Mouse (Mus musculus) forebrain, embryonic 13.5 days (tissue): ENCODE results near the gene Epha2. TPM values are rescaled to one million over a fixed set of nuclear protein-coding genes. Genes with fewer than 3 reads are reported as not detected.

ENCODE experiments used
- ATAC-seq: fragments of 200-750 bp; cut with Nextera tagmentation; 2 replicates; pipeline ENCODE4 v1.8.0; 2017
- H3K27ac ChIP-seq: fragments of 300-500 bp; sonication (generic); 2 replicates; pipeline ENCODE4 v1.5.1; 2015; ENCODE audit warnings: inconsistent platforms, mild to moderate bottlenecking, moderate library complexity
- H3K27me3 ChIP-seq: fragments of 300-500 bp; sonication (generic); 2 replicates; pipeline ENCODE4 v1.6.1; 2015; ENCODE audit warnings: mild to moderate bottlenecking, inconsistent platforms
- H3K36me3 ChIP-seq: fragments of 300-500 bp; sonication (generic); 2 replicates; pipeline ENCODE4 v1.6.1; 2015; ENCODE audit warnings: mild to moderate bottlenecking, inconsistent platforms; ENCODE audit not compliant: poor library complexity, severe bottlenecking
- H3K4me1 ChIP-seq: fragments of 300-500 bp; sonication (generic); 2 replicates; pipeline ENCODE4 v1.6.1; 2015; ENCODE audit warnings: inconsistent platforms
- H3K4me2 ChIP-seq: fragments of 300-500 bp; sonication (generic); 2 replicates; pipeline ENCODE4 v1.6.1; 2015; ENCODE audit warnings: inconsistent platforms, mild to moderate bottlenecking, moderate library complexity
- H3K4me3 ChIP-seq: fragments of 300-500 bp; sonication (generic); 2 replicates; pipeline ENCODE4 v1.5.1; 2015; ENCODE audit warnings: mild to moderate bottlenecking, inconsistent platforms
- H3K9ac ChIP-seq: fragments of 300-500 bp; sonication (generic); 2 replicates; pipeline ENCODE4 v1.6.1; 2015; ENCODE audit warnings: mild to moderate bottlenecking, inconsistent platforms
- H3K9me3 ChIP-seq: fragments of 300-500 bp; sonication (generic); replicated peaks from 2 replicates; pipeline ENCODE4 v1.6.1; 2016; ENCODE audit warnings: inconsistent platforms
- WGBS: fragments of 180-500 bp; shearing (Covaris S2); methylation state at CpG from one replicate; pipeline ENCODE4 v1.1.7; 2015; 5-methylcytosine and 5-hydroxymethylcytosine counted together
- polyA plus RNA-seq: library from polyadenylated mRNA; unstranded; fragments of >200 nt; fragmentation: Nextera tagmentation; extraction: Ambion mirVana; gene quantifications from 2 replicates; pipeline ENCODE4 v1.2.1, GENCODE M21; 2015

Epha2 gene
- polyA plus RNA-seq, 1 experiment from 2014 or later, result 1.0 TPM

- no peak overlapping the region for H3K4me3 ChIP-seq
- no peak for ATAC-seq
- H3K4me1 ChIP-seq, result no peaks in the 10 kb centered on the region; the same call in 1 of the 2 replicates
- 0 out of 2 replicates have a peak, but pooled peaks cover 10% of the 10 kb centered on the region for H3K27me3 ChIP-seq
- no peak overlapping the region for H3K4me2 ChIP-seq
- H3K9me3 ChIP-seq, result peaks cover 4% of the 10 kb centered on the region; the same call in 1 of the 2 replicates
- H3K9ac ChIP-seq, result no peak overlapping the region
- no peak overlapping the region for H3K27ac ChIP-seq
- no peaks in the 10 kb centered on the region for H3K36me3 ChIP-seq
- WGBS, result 87% methylated on average over 6 of the region's 6 CpGs
Observed at GRCm38 (mm10) chr4:141269080-141269479, 32.0 kb upstream of the Epha2 start.

GRCm38 (mm10) chr4:141270201-141270940 lies 30.7 kb upstream of the Epha2 start:
- no peak for ATAC-seq
- WGBS, result 54% methylated on average over 15 of the region's 15 CpGs
- H3K36me3 ChIP-seq, result no peaks in the 10 kb centered on the region
- H3K4me2 ChIP-seq, result no peak overlapping the region
- H3K4me1 ChIP-seq, result peaks cover 10% of the 10 kb centered on the region
- H3K27me3 ChIP-seq, result 0 out of 2 replicates have a peak, but pooled peaks cover 10% of the 10 kb centered on the region
- H3K9ac ChIP-seq, result no peak overlapping the region
- peaks cover 4% of the 10 kb centered on the region; the same call in 1 of the 2 replicates for H3K9me3 ChIP-seq
- no peak overlapping the region for H3K27ac ChIP-seq
- H3K4me3 ChIP-seq, result no peak overlapping the region

GRCm38 (mm10) chr4:141271228-141271627 lies 29.8 kb upstream of the Epha2 start:
- Histone ChIP-seq H3K27me3 (0 out of 2 replicates have a peak, but pooled peaks cover 10% of the 10 kb centered on the region), H3K4me3 (no peak overlapping the region), H3K4me1 (peaks cover 10% of the 10 kb centered on the region), H3K36me3 (no peaks in the 10 kb centered on the region), H3K9me3 (peaks cover under 1% of the 10 kb centered on the region; the same call in 1 of the 2 replicates), H3K4me2 (no peak overlapping the region), H3K27ac (no peak overlapping the region), H3K9ac (no peak overlapping the region)
- no peak for ATAC-seq
- WGBS, result 91% methylated on average over 6 of the region's 7 CpGs

- 88% methylated on average over 6 of the region's 6 CpGs for WGBS
- no peak overlapping the region for H3K4me2 ChIP-seq
- no peaks in the 10 kb centered on the region for H3K36me3 ChIP-seq
- peaks cover 10% of the 10 kb centered on the region for H3K4me1 ChIP-seq
- H3K9ac ChIP-seq, result no peak overlapping the region
- H3K27ac ChIP-seq, result no peak overlapping the region
- no peak for ATAC-seq
- H3K9me3 ChIP-seq, result no peaks in the 10 kb centered on the region
- H3K27me3 ChIP-seq, result 0 out of 2 replicates have a peak, but pooled peaks cover 10% of the 10 kb centered on the region
- no peak overlapping the region for H3K4me3 ChIP-seq
Observed at GRCm38 (mm10) chr4:141271721-141272120, 29.3 kb upstream of the Epha2 start.

GRCm38 (mm10) chr4:141272878-141273277 lies 28.2 kb upstream of the Epha2 start:
- H3K27ac ChIP-seq, result no peak overlapping the region
- H3K4me3 ChIP-seq, result no peak overlapping the region
- H3K36me3 ChIP-seq, result no peaks in the 10 kb centered on the region
- H3K27me3 ChIP-seq, result 0 out of 2 replicates have a peak, but pooled peaks cover 10% of the 10 kb centered on the region
- 15% methylated on average over 14 of the region's 14 CpGs for WGBS
- no peak overlapping the region for H3K9ac ChIP-seq
- peaks cover 10% of the 10 kb centered on the region for H3K4me1 ChIP-seq
- peak overlapping the region; percentile 41 for H3K4me2 ChIP-seq
- no peaks in the 10 kb centered on the region for H3K9me3 ChIP-seq
- ATAC-seq, result peak; percentile 20; the same call in 1 of the 2 replicates

- Histone ChIP-seq H3K4me3 (no peak overlapping the region), H3K27me3 (0 out of 2 replicates have a peak, but pooled peaks cover 10% of the 10 kb centered on the region), H3K9me3 (no peaks in the 10 kb centered on the region), H3K27ac (no peak overlapping the region), H3K4me2 (peak overlapping the region; percentile 41), H3K4me1 (peaks cover 10% of the 10 kb centered on the region), H3K36me3 (no peaks in the 10 kb centered on the region), H3K9ac (no peak overlapping the region)
- WGBS, result 19% methylated on average over 12 of the region's 12 CpGs
- ATAC-seq, result peak; percentile 87
Observed at GRCm38 (mm10) chr4:141273296-141273695, 27.7 kb upstream of the Epha2 start.

DNA sequence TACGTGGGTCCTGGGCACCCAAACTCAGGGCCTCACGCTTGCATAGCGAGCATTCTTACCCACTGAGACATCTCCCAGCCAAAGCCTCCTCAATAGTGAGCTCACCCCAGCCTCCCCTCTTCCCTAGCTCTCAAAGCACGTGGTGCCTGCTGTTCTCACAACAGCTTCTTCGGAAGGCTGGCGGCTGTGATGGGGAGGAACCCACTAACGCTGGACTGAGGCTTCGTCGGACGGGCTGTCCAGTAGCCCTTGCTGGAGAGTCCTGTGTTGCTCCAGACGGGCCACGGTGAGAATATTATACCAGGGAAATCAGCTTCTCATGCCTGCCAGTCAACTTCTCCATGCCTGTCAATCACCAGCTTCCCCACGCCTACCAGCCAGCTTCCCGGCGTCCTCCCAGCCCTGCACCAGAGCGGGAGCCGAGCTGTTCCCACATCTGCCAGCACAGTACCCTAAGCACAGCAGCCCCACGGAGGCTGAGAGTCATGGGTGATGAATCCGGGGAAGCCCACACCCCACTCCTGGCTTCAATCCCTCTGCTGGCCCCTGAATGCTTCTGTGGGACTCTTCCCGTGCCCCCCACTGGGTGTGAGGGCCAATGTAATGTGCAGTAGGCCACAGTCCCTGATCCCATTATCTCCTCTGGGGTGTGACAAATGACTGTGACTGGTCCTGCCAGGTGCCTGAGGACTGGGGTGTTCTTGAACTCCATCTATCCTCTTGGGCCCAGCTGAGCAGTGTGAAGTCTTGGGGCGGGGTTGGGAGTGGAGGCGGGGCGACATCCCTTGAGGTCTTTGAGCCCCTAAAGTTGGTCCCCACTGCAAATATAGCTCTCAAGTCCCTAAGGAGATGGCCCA lies 26.3 kb upstream of the Epha2 start:
- 42% methylated on average over 23 of the region's 23 CpGs for WGBS
- peak overlapping the region; percentile 36 for H3K4me2 ChIP-seq

GRCm38 (mm10) chr4:141277157-141277556 lies 23.9 kb upstream of the Epha2 start:
- Histone ChIP-seq H3K4me1 (peaks cover 14% of the 10 kb centered on the region), H3K27me3 (0 out of 2 replicates have a peak, but pooled peaks cover 5% of the 10 kb centered on the region), H3K9me3 (no peaks in the 10 kb centered on the region), H3K36me3 (no peaks in the 10 kb centered on the region), H3K4me2 (no peak overlapping the region), H3K4me3 (no peak overlapping the region), H3K9ac (no peak overlapping the region), H3K27ac (no peak overlapping the region)
- no peak for ATAC-seq
- 86% methylated on average over 8 of the region's 8 CpGs for WGBS

More for the DNA sequence above, 26.3 kb upstream of the Epha2 start:
- no peak overlapping the region for H3K4me3 ChIP-seq
- H3K9me3 ChIP-seq, result no peaks in the 10 kb centered on the region
- peaks cover 14% of the 10 kb centered on the region for H3K4me1 ChIP-seq
- no peak overlapping the region for H3K27ac ChIP-seq
- 0 out of 2 replicates have a peak, but pooled peaks cover 10% of the 10 kb centered on the region for H3K27me3 ChIP-seq
- H3K36me3 ChIP-seq, result no peaks in the 10 kb centered on the region
- 0 out of 2 replicates have a peak overlapping the region, but pooled peaks have one; percentile 2 for H3K9ac ChIP-seq
- ATAC-seq, result peak; percentile 54; the same call in 1 of the 2 replicates

DNA sequence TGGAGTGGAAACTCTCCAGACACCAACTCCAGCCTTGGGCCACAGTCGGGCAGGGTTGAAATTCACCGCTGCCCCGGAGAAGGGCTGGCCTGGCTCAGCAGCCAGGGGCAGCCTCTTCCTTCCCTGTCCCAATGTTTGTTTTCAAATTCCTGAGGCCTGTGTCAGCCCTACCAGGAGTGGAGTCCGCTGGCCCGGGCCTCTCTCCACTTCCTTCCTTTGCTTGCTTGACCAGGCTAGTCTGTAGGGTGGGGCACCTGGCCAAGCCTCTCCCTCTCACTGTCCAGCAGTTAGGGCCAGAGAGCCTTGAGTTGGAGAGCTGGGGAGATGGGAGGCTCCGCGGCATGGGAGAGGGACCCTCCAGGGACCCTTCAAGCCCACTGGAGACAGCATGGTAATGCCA lies 22.9 kb upstream of the Epha2 start:
- H3K9me3 ChIP-seq, result no peaks in the 10 kb centered on the region
- no peaks in the 10 kb centered on the region for H3K27me3 ChIP-seq
- H3K4me2 ChIP-seq, result no peak overlapping the region
- peaks cover 14% of the 10 kb centered on the region for H3K4me1 ChIP-seq
- no peaks in the 10 kb centered on the region for H3K36me3 ChIP-seq
- no peak overlapping the region for H3K9ac ChIP-seq
- 73% methylated on average over 7 of the region's 7 CpGs for WGBS
- no peak overlapping the region for H3K4me3 ChIP-seq
- ATAC-seq, result no peak
- H3K27ac ChIP-seq, result no peak overlapping the region

- H3K9me3 ChIP-seq, result no peaks in the 10 kb centered on the region
- no peak overlapping the region for H3K27ac ChIP-seq
- H3K4me2 ChIP-seq, result no peak overlapping the region
- peaks cover 5% of the 10 kb centered on the region; the same call in 1 of the 2 replicates for H3K27me3 ChIP-seq
- WGBS, result 46% methylated on average over 15 of the region's 15 CpGs
- peaks cover 16% of the 10 kb centered on the region for H3K4me1 ChIP-seq
- no peaks in the 10 kb centered on the region for H3K36me3 ChIP-seq
- H3K4me3 ChIP-seq, result no peak overlapping the region
- H3K9ac ChIP-seq, result no peak overlapping the region
- no peak for ATAC-seq
Observed at GRCm38 (mm10) chr4:141279327-141279726, 21.7 kb upstream of the Epha2 start.

GRCm38 (mm10) chr4:141279783-141280182 lies 21.3 kb upstream of the Epha2 start:
- H3K36me3 ChIP-seq, result no peaks in the 10 kb centered on the region
- H3K27ac ChIP-seq, result no peak overlapping the region
- H3K4me2 ChIP-seq, result no peak overlapping the region
- no peak for ATAC-seq
- WGBS, result 96% methylated on average over 6 of the region's 6 CpGs
- no peaks in the 10 kb centered on the region for H3K9me3 ChIP-seq
- no peak overlapping the region for H3K4me3 ChIP-seq
- no peak overlapping the region for H3K9ac ChIP-seq
- H3K27me3 ChIP-seq, result peaks cover 8% of the 10 kb centered on the region; the same call in 1 of the 2 replicates
- peaks cover 12% of the 10 kb centered on the region for H3K4me1 ChIP-seq

DNA sequence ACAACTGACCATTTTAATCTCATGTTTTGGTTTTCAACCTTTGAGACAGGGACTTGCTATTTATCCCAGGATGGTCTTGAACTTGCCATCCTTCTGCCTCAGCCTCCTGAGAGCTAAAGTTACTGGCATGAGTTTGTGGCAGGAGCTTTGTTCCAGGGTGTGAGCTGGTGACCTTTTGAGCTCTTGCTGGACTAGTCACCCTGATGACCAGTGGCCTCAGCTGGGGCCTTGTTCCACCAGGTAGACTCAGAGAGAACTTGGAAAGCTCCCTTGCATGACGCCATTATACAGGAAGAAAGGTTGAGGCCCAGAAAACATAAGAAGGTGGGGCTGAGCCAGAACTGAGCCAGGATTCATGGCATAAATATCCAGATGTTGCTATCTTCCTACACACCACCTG lies 20.6 kb upstream of the Epha2 start:
- peaks cover 12% of the 10 kb centered on the region; the same call in 1 of the 2 replicates for H3K4me1 ChIP-seq
- H3K4me2 ChIP-seq, result no peak overlapping the region
- no peak for ATAC-seq
- H3K9ac ChIP-seq, result no peak overlapping the region
- no peak overlapping the region for H3K4me3 ChIP-seq
- H3K36me3 ChIP-seq, result no peaks in the 10 kb centered on the region
- H3K27ac ChIP-seq, result no peak overlapping the region
- no peaks in the 10 kb centered on the region for H3K9me3 ChIP-seq
- WGBS, result 94% methylated on average over 1 of the region's 1 CpGs
- H3K27me3 ChIP-seq, result peaks cover 14% of the 10 kb centered on the region
